In the genomic region with DNA sequence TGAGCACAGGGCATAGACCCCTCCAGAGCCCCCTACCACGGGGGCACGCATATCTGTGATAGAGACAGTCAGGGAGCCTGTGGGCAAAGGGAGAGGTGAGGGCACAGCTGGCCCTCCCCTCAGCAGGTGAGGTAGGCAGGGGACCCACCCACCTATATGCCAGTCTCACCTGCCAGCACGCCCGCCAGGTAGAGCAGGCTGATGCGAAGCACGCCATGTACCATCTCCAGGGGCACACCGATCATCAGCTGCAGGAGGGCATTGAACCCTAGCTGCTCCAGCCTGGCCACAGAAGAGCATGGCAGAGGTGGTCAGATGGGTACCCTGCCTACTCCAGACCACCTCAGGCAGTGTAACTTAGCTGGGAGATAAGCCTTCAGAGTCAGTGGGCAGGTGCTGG, we compare ENCODE assay signal across 9 mouse cellular contexts. TPM values are rescaled to one million over a fixed set of nuclear protein-coding genes. Genes with fewer than 3 reads are reported as not detected.
A peak's percentile ranks its signal among the peaks of the same experiment; 100 is the strongest.
DNase-seq lines count a peak whose midpoint lies in the region; ATAC-seq and TF ChIP-seq lines count a peak whose summit lies in the region.
"Had no signal": no experiment of that assay in that cellular context is flagged by ENCODE, and none has a peak within 500 bp of the region (broad histone marks: within the 10 kb centered on the region; RNA-seq: fewer than 3 reads in every experiment).

No protein-coding gene starts in this region.

- peaks cover 85% of the 10 kb centered on the region for H3K4me1 ChIP-seq in megakaryocyte, embryonic 14.5 days
- H3K4me1 ChIP-seq in liver, embryonic 11.5 days (replicated peaks; ENCODE audit: control insufficient read depth, insufficient read depth, low read length), result peaks cover 54% of the 10 kb centered on the region
- peaks cover 52% of the 10 kb centered on the region for H3K4me1 ChIP-seq in stomach, embryonic 16.5 days (ENCODE audit: control insufficient read depth, insufficient read depth, low read length)

- no peaks in the 10 kb centered on the region for H3K9me3 ChIP-seq in megakaryocyte, embryonic 14.5 days
- no peaks in the 10 kb centered on the region for H3K9me3 ChIP-seq in liver, embryonic 11.5 days (ENCODE audit: control insufficient read depth, low read length)
- H3K9me3 ChIP-seq in stomach, embryonic 16.5 days (replicated peaks; ENCODE audit: control insufficient read depth, low read length), result no peaks in the 10 kb centered on the region

- DNase-seq in gastrocnemius, adult 2 months, result no peak
- DNase-seq in gastrocnemius, adult 18-20 months (ENCODE audit: low spot score), result no peak
- no peak for DNase-seq in liver, embryonic 11.5 days (ENCODE audit: low spot score)
- no peak for DNase-seq in thymus, postnatal 4 days
- DNase-seq in cerebellum, postnatal 10 days, result no peak
- DNase-seq: gastrocnemius, postnatal 25 days had no signal

- peak overlapping the region; percentile 99 for H3K27ac ChIP-seq in gastrocnemius, adult 2 months
- no peak overlapping the region for H3K27ac ChIP-seq in liver, embryonic 11.5 days (ENCODE audit: low read depth, low read length)
- H3K27ac ChIP-seq in stomach, embryonic 16.5 days (ENCODE audit: low read length), result no peak overlapping the region

- ATAC-seq in megakaryocyte, adult 5-6 weeks (ENCODE audit: poor library complexity, severe bottlenecking), result no peak
- no peak for ATAC-seq in liver, embryonic 11.5 days (replicated peaks; ENCODE audit: low FRiP score)
- ATAC-seq in stomach, embryonic 16.5 days (ENCODE audit: insufficient read depth, low FRiP score), result no peak

- peak overlapping the region; percentile 95 for H3K4me3 ChIP-seq in gastrocnemius, adult 2 months
- peak overlapping the region; percentile 76 for H3K4me3 ChIP-seq in megakaryocyte, embryonic 14.5 days (replicated peaks)
- H3K4me3 ChIP-seq in liver, embryonic 11.5 days (ENCODE audit: low read depth, low read length), result no peak overlapping the region
- no peak overlapping the region for H3K4me3 ChIP-seq in stomach, embryonic 16.5 days (replicated peaks; ENCODE audit: low read length)

- intact Hi-C loops in gastrocnemius, adult 2 months (cut with DNase I), result no loop called here

- H3K36me3 ChIP-seq in megakaryocyte, embryonic 14.5 days (replicated peaks; ENCODE audit: low read length), result peaks cover 78% of the 10 kb centered on the region
- peaks cover 36% of the 10 kb centered on the region for H3K36me3 ChIP-seq in liver, embryonic 11.5 days (ENCODE audit: control insufficient read depth, insufficient read depth, low read length)
- H3K36me3 ChIP-seq in stomach, embryonic 16.5 days (ENCODE audit: control insufficient read depth, insufficient read depth, low read length), result peaks cover 32% of the 10 kb centered on the region

- 92% methylated on average over 7 of the region's 7 CpGs for WGBS in liver, embryonic 11.5 days
- WGBS in stomach, embryonic 16.5 days, result 86% methylated on average over 7 of the region's 7 CpGs

- no peaks in the 10 kb centered on the region for H3K27me3 ChIP-seq in megakaryocyte, embryonic 14.5 days (replicated peaks)
- no peaks in the 10 kb centered on the region for H3K27me3 ChIP-seq in liver, embryonic 11.5 days (replicated peaks; ENCODE audit: control insufficient read depth, insufficient read depth, low read length)
- no peaks in the 10 kb centered on the region for H3K27me3 ChIP-seq in stomach, embryonic 16.5 days (ENCODE audit: control insufficient read depth, insufficient read depth, low read length)

- no peak overlapping the region for H3K9ac ChIP-seq in liver, embryonic 11.5 days (ENCODE audit: low read depth, low read length)
- no peak overlapping the region for H3K9ac ChIP-seq in stomach, embryonic 16.5 days (ENCODE audit: low read length)

- H3K4me2 ChIP-seq in liver, embryonic 11.5 days, result peak overlapping the region; percentile 99; the same call in 1 of the 2 replicates
- H3K4me2 ChIP-seq in stomach, embryonic 16.5 days (ENCODE audit: low read depth, low read length), result peak overlapping the region; percentile 81; the same call in 1 of the 2 replicates

- no peak for TF ChIP-seq CTCF in gastrocnemius, adult 2 months (IDR thresholded peaks at IDR 0.05)

RNA-seq across cellular contexts. Expression of gene Rhbdl1, which starts 1.8 kb away (rescaled TPM):
- 10 to 100 TPM; 17.2 to 20.2 TPM for total RNA-seq in gastrocnemius, adult 2 months (2021)
- 10 to 100 TPM; 10.7 to 14.7 TPM for total RNA-seq in gastrocnemius, adult 18-20 months (2021)
- 2.9 and 3.8 TPM in 2 replicates for polyA plus RNA-seq in megakaryocyte, embryonic 14.5 days (2012; ENCODE audit: insufficient read depth, low replicate concordance)
- 0.98 and 1.4 TPM in 2 replicates for total RNA-seq in megakaryocyte, adult 5-6 weeks (2015)
- total RNA-seq in megakaryocyte, adult 5-6 weeks (2017), result 0.55 and 0.69 TPM in 2 replicates
- 0.60 and 1.6 TPM in 2 replicates for polyA plus RNA-seq in liver, embryonic 11.5 days (2014; fragmentation: Nextera tagmentation; extraction: Ambion mirVana)
- 2.5 and 2.8 TPM in 2 replicates for polyA plus RNA-seq in stomach, embryonic 16.5 days (2015; fragmentation: Nextera tagmentation; extraction: Ambion mirVana)

RNA-seq across cellular contexts. Expression of gene Stub1, which starts 2.1 kb away (rescaled TPM):
- total RNA-seq in gastrocnemius, adult 2 months (2021), result 10 to 100 TPM; 85.8 to 93.8 TPM
- 10 to 100 TPM; 88.4 to 92.9 TPM for total RNA-seq in gastrocnemius, adult 18-20 months (2021)
- polyA plus RNA-seq in megakaryocyte, embryonic 14.5 days (2012; ENCODE audit: insufficient read depth, low replicate concordance), result 34.5 and 115 TPM in 2 replicates
- total RNA-seq in megakaryocyte, adult 5-6 weeks (2015), result 48.4 and 54.7 TPM in 2 replicates
- 62.6 and 67.6 TPM in 2 replicates for total RNA-seq in megakaryocyte, adult 5-6 weeks (2017)
- polyA plus RNA-seq in liver, embryonic 11.5 days (2014; fragmentation: Nextera tagmentation; extraction: Ambion mirVana), result 249 and 252 TPM in 2 replicates
- polyA plus RNA-seq in stomach, embryonic 16.5 days (2015; fragmentation: Nextera tagmentation; extraction: Ambion mirVana), result 312 and 314 TPM in 2 replicates

RNA-seq across cellular contexts. Expression of gene Gm20683, which starts 6.3 kb away (rescaled TPM):
- total RNA-seq in gastrocnemius, adult 2 months (2021), result 10 to 100 TPM; 13.0 to 15.9 TPM
- total RNA-seq in gastrocnemius, adult 18-20 months (2021), result 10 to 100 TPM; 10.0 to 11.8 TPM
- polyA plus RNA-seq in megakaryocyte, embryonic 14.5 days (2012; ENCODE audit: insufficient read depth, low replicate concordance), result 3.0 and 5.2 TPM in 2 replicates
- 0.07 TPM in 1 of 2 replicates, not detected in the other for total RNA-seq in megakaryocyte, adult 5-6 weeks (2015)
- total RNA-seq in megakaryocyte, adult 5-6 weeks (2017), result 0.33 TPM in 1 of 2 replicates, not detected in the other
- polyA plus RNA-seq in liver, embryonic 11.5 days (2014; fragmentation: Nextera tagmentation; extraction: Ambion mirVana), result 0.78 and 1.1 TPM in 2 replicates
- 2.7 and 3.4 TPM in 2 replicates for polyA plus RNA-seq in stomach, embryonic 16.5 days (2015; fragmentation: Nextera tagmentation; extraction: Ambion mirVana)

RNA-seq across cellular contexts. Expression of gene Jmjd8, which starts 6.6 kb away (rescaled TPM):
- total RNA-seq in gastrocnemius, adult 2 months (2021), result 10 to 100 TPM; 11.5 to 13.0 TPM
- 10 to 100 TPM; 12.6 to 14.2 TPM for total RNA-seq in gastrocnemius, adult 18-20 months (2021)
- polyA plus RNA-seq in megakaryocyte, embryonic 14.5 days (2012; ENCODE audit: insufficient read depth, low replicate concordance), result 2.4 and 7.8 TPM in 2 replicates
- total RNA-seq in megakaryocyte, adult 5-6 weeks (2015), result 6.0 and 7.7 TPM in 2 replicates
- 10.6 and 14.4 TPM in 2 replicates for total RNA-seq in megakaryocyte, adult 5-6 weeks (2017)
- 36.6 and 37.0 TPM in 2 replicates for polyA plus RNA-seq in liver, embryonic 11.5 days (2014; fragmentation: Nextera tagmentation; extraction: Ambion mirVana)
- 56.7 and 58.1 TPM in 2 replicates for polyA plus RNA-seq in stomach, embryonic 16.5 days (2015; fragmentation: Nextera tagmentation; extraction: Ambion mirVana)

RNA-seq across cellular contexts. Expression of gene Rhot2, which starts 9.3 kb away (rescaled TPM):
- total RNA-seq in gastrocnemius, adult 2 months (2021), result 10 to 100 TPM; 58.1 to 89.3 TPM
- total RNA-seq in gastrocnemius, adult 18-20 months (2021), result 10 to 100 TPM; 72.4 to 72.9 TPM
- 59.4 and 75.2 TPM in 2 replicates for polyA plus RNA-seq in megakaryocyte, embryonic 14.5 days (2012; ENCODE audit: insufficient read depth, low replicate concordance)
- total RNA-seq in megakaryocyte, adult 5-6 weeks (2015), result 14.0 and 15.6 TPM in 2 replicates
- total RNA-seq in megakaryocyte, adult 5-6 weeks (2017), result 13.9 and 30.4 TPM in 2 replicates
- polyA plus RNA-seq in liver, embryonic 11.5 days (2014; fragmentation: Nextera tagmentation; extraction: Ambion mirVana), result 9.6 and 12.8 TPM in 2 replicates
- polyA plus RNA-seq in stomach, embryonic 16.5 days (2015; fragmentation: Nextera tagmentation; extraction: Ambion mirVana), result 22.4 and 23.5 TPM in 2 replicates

Comparison
In these comparisons a context has a peak if more than half of its experiments do, and no peak if none do; other contexts are left out.
1. H3K4me3 ChIP-seq: peak in gastrocnemius, adult 2 months (single experiment) and megakaryocyte, embryonic 14.5 days (single experiment); none in liver, embryonic 11.5 days (single experiment) and stomach, embryonic 16.5 days (single experiment).
2. RNA of gene Rhbdl1, which starts 1.8 kb away (total RNA-seq): 17.2 to 20.2 TPM in gastrocnemius, adult 2 months and 10.7 to 14.7 TPM in gastrocnemius, adult 18-20 months; 0.55 to 1.4 TPM in megakaryocyte, adult 5-6 weeks; every median in the first group is over 4 times any median in the second.
3. RNA of gene Gm20683, which starts 6.3 kb away (total RNA-seq): 13.0 to 15.9 TPM in gastrocnemius, adult 2 months and 10.0 to 11.8 TPM in gastrocnemius, adult 18-20 months; 0.07 to 0.33 TPM in megakaryocyte, adult 5-6 weeks; every median in the first group is over 4 times any median in the second.